Mouse (Mus musculus) heart, embryonic 16.5 days (tissue): ENCODE measurements around the gene Mrpl38. TPM values are rescaled to one million over a fixed set of nuclear protein-coding genes. Genes with fewer than 3 reads are reported as not detected.

Experiments used
- ATAC-seq: fragments of 200-750 bp; cut with Nextera tagmentation; replicated peaks from 2 replicates; pipeline ENCODE4 v1.8.0; 2017; ENCODE audit warnings: moderate number of reproducible peaks; ENCODE audit not compliant: insufficient read depth, low FRiP score; ENCODE audit errors: extremely low read depth
- H3K27ac ChIP-seq: fragments of 300-500 bp; sonication (generic); 2 replicates; pipeline ENCODE4 v1.5.1; 2014; ENCODE audit warnings: mild to moderate bottlenecking, low read length, control low read depth, moderate library complexity
- H3K27me3 ChIP-seq: fragments of 300-500 bp; sonication (generic); 2 replicates; pipeline ENCODE4 v1.6.1; 2014; ENCODE audit warnings: low read length, mixed read lengths; ENCODE audit not compliant: control insufficient read depth, insufficient read depth
- H3K36me3 ChIP-seq: fragments of 300-500 bp; sonication (generic); 2 replicates; pipeline ENCODE4 v1.6.1; 2014; ENCODE audit not compliant: control insufficient read depth, insufficient read depth
- H3K4me1 ChIP-seq: fragments of 300-500 bp; sonication (generic); 2 replicates; pipeline ENCODE4 v1.6.1; 2014; ENCODE audit warnings: low read length, mixed read lengths; ENCODE audit not compliant: control insufficient read depth, insufficient read depth
- H3K4me2 ChIP-seq: fragments of 300-500 bp; sonication (generic); 2 replicates; pipeline ENCODE4 v1.6.1; 2014; ENCODE audit warnings: low read depth, mild to moderate bottlenecking, control low read depth, low read length
- H3K4me3 ChIP-seq: fragments of 300-500 bp; sonication (generic); 2 replicates; pipeline ENCODE4 v1.5.1; 2014; ENCODE audit warnings: mild to moderate bottlenecking, control low read depth, low read length
- H3K9ac ChIP-seq: fragments of 300-500 bp; sonication (generic); 2 replicates; pipeline ENCODE4 v1.6.1; 2014; ENCODE audit warnings: low read length, control low read depth
- H3K9me3 ChIP-seq: fragments of 300-500 bp; sonication (generic); replicated peaks from 2 replicates; pipeline ENCODE4 v1.6.1; 2016; ENCODE audit warnings: low read length; ENCODE audit not compliant: control insufficient read depth
- WGBS: fragments of 180-500 bp; shearing (Covaris S2); extraction: QIAGEN DNeasy Blood & Tissue Kit; methylation state at CpG from one replicate; pipeline ENCODE4 v1.1.7; 2014; 5-methylcytosine and 5-hydroxymethylcytosine counted together
- polyA plus RNA-seq: library from polyadenylated mRNA; unstranded; fragments of >200 nt; fragmentation: Nextera tagmentation; extraction: Ambion mirVana; gene quantifications from 2 replicates; pipeline ENCODE4 v1.2.1, GENCODE M21; 2015

Gene Mrpl38
- polyA plus RNA-seq, 1 experiment from 2014 or later, result 102 TPM

- ATAC-seq, result peak; percentile 49
- Histone ChIP-seq H3K4me3 (no peak overlapping the region), H3K36me3 (peaks cover 8% of the 10 kb centered on the region), H3K4me2 (peak overlapping the region; percentile 20), H3K27ac (peak overlapping the region; percentile 98), H3K27me3 (no peaks in the 10 kb centered on the region), H3K9me3 (no peaks in the 10 kb centered on the region), H3K4me1 (peaks cover 73% of the 10 kb centered on the region), H3K9ac (peak overlapping the region; percentile 70)
- WGBS, result 19% methylated on average over 11 of the region's 11 CpGs
Observed at GRCm38 (mm10) chr11:116101931-116102381, 36.7 kb downstream of the Mrpl38 start.

GRCm38 (mm10) chr11:116100839-116101238 is 37.8 kb downstream of the Mrpl38 start:
- peaks cover 63% of the 10 kb centered on the region for H3K4me1 ChIP-seq
- no peak overlapping the region for H3K4me3 ChIP-seq
- H3K4me2 ChIP-seq, result no peak overlapping the region
- H3K9ac ChIP-seq, result peak overlapping the region; percentile 70; the same call in 1 of the 2 replicates
- no peak for ATAC-seq
- H3K27ac ChIP-seq, result peak overlapping the region; percentile 98
- WGBS, result 78% methylated on average over 7 of the region's 7 CpGs
- H3K9me3 ChIP-seq, result peaks cover 4% of the 10 kb centered on the region
- peaks cover 4% of the 10 kb centered on the region for H3K36me3 ChIP-seq
- H3K27me3 ChIP-seq, result no peaks in the 10 kb centered on the region

- H3K27me3 ChIP-seq, result no peaks in the 10 kb centered on the region
- H3K4me2 ChIP-seq, result no peak overlapping the region
- peak overlapping the region; percentile 98 for H3K27ac ChIP-seq
- H3K4me3 ChIP-seq, result no peak overlapping the region
- H3K9ac ChIP-seq, result 0 out of 2 replicates have a peak overlapping the region, but pooled peaks have one; percentile 33
- H3K9me3 ChIP-seq, result peaks cover 4% of the 10 kb centered on the region
- peak; percentile 30 for ATAC-seq
- H3K4me1 ChIP-seq, result peaks cover 62% of the 10 kb centered on the region
- WGBS, result 25% methylated on average over 6 of the region's 6 CpGs
- H3K36me3 ChIP-seq, result no peaks in the 10 kb centered on the region
Observed at GRCm38 (mm10) chr11:116100385-116100784, 38.3 kb downstream of the Mrpl38 start.

GRCm38 (mm10) chr11:116099462-116099861 is 39.2 kb downstream of the Mrpl38 start:
- H3K4me2 ChIP-seq, result no peak overlapping the region
- H3K9me3 ChIP-seq, result peaks cover 4% of the 10 kb centered on the region
- H3K27me3 ChIP-seq, result no peaks in the 10 kb centered on the region
- peaks cover 56% of the 10 kb centered on the region for H3K4me1 ChIP-seq
- H3K4me3 ChIP-seq, result no peak overlapping the region
- no peaks in the 10 kb centered on the region for H3K36me3 ChIP-seq
- no peak for ATAC-seq
- peak overlapping the region; percentile 36; the same call in 1 of the 2 replicates for H3K9ac ChIP-seq
- peak overlapping the region; percentile 98 for H3K27ac ChIP-seq
- 76% methylated on average over 6 of the region's 6 CpGs for WGBS

- Histone ChIP-seq H3K4me1 (peaks cover 55% of the 10 kb centered on the region), H3K27me3 (no peaks in the 10 kb centered on the region)
Observed at GRCm38 (mm10) chr11:116098711-116099460, 39.8 kb downstream of the Mrpl38 start.

GRCm38 (mm10) chr11:116096213-116097108 is 42.2 kb downstream of the Mrpl38 start:
- ATAC-seq, result no peak
- 80% methylated on average over 5 of the region's 5 CpGs for WGBS
- H3K9me3 ChIP-seq, result peaks cover 4% of the 10 kb centered on the region
- H3K27me3 ChIP-seq, result no peaks in the 10 kb centered on the region
- no peak overlapping the region for H3K9ac ChIP-seq
- no peak overlapping the region for H3K27ac ChIP-seq
- H3K4me1 ChIP-seq, result peaks cover 39% of the 10 kb centered on the region
- no peak overlapping the region for H3K4me3 ChIP-seq
- no peaks in the 10 kb centered on the region for H3K36me3 ChIP-seq
- no peak overlapping the region for H3K4me2 ChIP-seq

More at GRCm38 (mm10) chr11:116098711-116099460, 39.8 kb downstream of the Mrpl38 start:
- ATAC-seq, result no peak
- H3K36me3 ChIP-seq, result no peaks in the 10 kb centered on the region
- H3K4me2 ChIP-seq, result no peak overlapping the region
- no peak overlapping the region for H3K4me3 ChIP-seq
- peak overlapping the region; percentile 98 for H3K27ac ChIP-seq
- H3K9ac ChIP-seq, result peak overlapping the region; percentile 36; the same call in 1 of the 2 replicates
- H3K9me3 ChIP-seq, result peaks cover 4% of the 10 kb centered on the region
- 63% methylated on average over 14 of the region's 14 CpGs for WGBS

- ATAC-seq, result no peak
Observed at GRCm38 (mm10) chr11:116095573-116095972, 43.1 kb downstream of the Mrpl38 start.

GRCm38 (mm10) chr11:116093771-116094565 is 44.7 kb downstream of the Mrpl38 start:
- 29% methylated on average over 16 of the region's 16 CpGs for WGBS
- Histone ChIP-seq H3K4me1 (peaks cover 14% of the 10 kb centered on the region), H3K9me3 (peaks cover 4% of the 10 kb centered on the region), H3K4me2 (no peak overlapping the region; the same call in 1 of the 2 replicates), H3K36me3 (no peaks in the 10 kb centered on the region), H3K27ac (peak overlapping the region; percentile 86), H3K9ac (no peak overlapping the region), H3K4me3 (no peak overlapping the region), H3K27me3 (no peaks in the 10 kb centered on the region)
- ATAC-seq, result peak; percentile 56

More at GRCm38 (mm10) chr11:116095573-116095972, 43.1 kb downstream of the Mrpl38 start:
- 46% methylated on average over 3 of the region's 3 CpGs for WGBS
- Histone ChIP-seq H3K36me3 (no peaks in the 10 kb centered on the region), H3K9me3 (peaks cover 4% of the 10 kb centered on the region), H3K4me1 (peaks cover 30% of the 10 kb centered on the region), H3K4me2 (no peak overlapping the region), H3K27me3 (no peaks in the 10 kb centered on the region), H3K9ac (no peak overlapping the region), H3K27ac (peak overlapping the region; percentile 58), H3K4me3 (no peak overlapping the region)
